Mouse (Mus musculus): Measurements from ENCODE around the gene Gm10282. TPM values are rescaled to one million over a fixed set of nuclear protein-coding genes. Genes with fewer than 3 reads are reported as not detected.

Gm10282 gene
- polyA plus RNA-seq (2012; rRNA removed) = 3.9 TPM in 2 replicates

GRCm38 (mm10) chr8:72305210-72305905, at the start of gene Gm10282:
Gene Gm10282 (minus strand): TSS chr8:72305260.
- Histone ChIP-seq H3K4me3 (replicated peaks; ENCODE audit: insufficient read depth, low read depth, low read length) (no peak within 1 kb of the TSS), H3K27ac (ENCODE audit: insufficient read depth, low read length) (no peak within 1 kb of the TSS), H3K27me3 (ENCODE audit: control insufficient read depth, insufficient read depth, low read length) (no peaks in the 10 kb centered on the region), H3K4me1 (ENCODE audit: control insufficient read depth, insufficient read depth, low read length) (no peaks in the 10 kb centered on the region)
- TF ChIP-seq POLR2A (IDR thresholded peaks at IDR 0.05; ENCODE audit: borderline replicate concordance, insufficient read depth, low read length) (no peak), CTCF (IDR thresholded peaks at IDR 0.05; ENCODE audit: borderline replicate concordance, insufficient read depth, low read depth, low read length) (no peak)
- WGBS = 75% methylated on average over 16 of the region's 16 CpGs
- no peak for DNase-seq

GRCm38 (mm10) chr8:72354272-72354671, 49.2 kb upstream of the Gm10282 start:
- no peak for TF ChIP-seq POLR2A (IDR thresholded peaks at IDR 0.05; ENCODE audit: borderline replicate concordance, insufficient read depth, low read length)
- TF ChIP-seq CTCF (IDR thresholded peaks at IDR 0.05; ENCODE audit: borderline replicate concordance, insufficient read depth, low read depth, low read length) = no peak
- WGBS = 84% methylated on average over 11 of the region's 11 CpGs
- DNase-seq = no peak
- Histone ChIP-seq H3K4me1 (ENCODE audit: control insufficient read depth, insufficient read depth, low read length) (no peaks in the 10 kb centered on the region), H3K27me3 (ENCODE audit: control insufficient read depth, insufficient read depth, low read length) (no peaks in the 10 kb centered on the region), H3K27ac (ENCODE audit: insufficient read depth, low read length) (no peak overlapping the region), H3K4me3 (replicated peaks; ENCODE audit: insufficient read depth, low read depth, low read length) (no peak overlapping the region)

- TF ChIP-seq POLR2A (IDR thresholded peaks at IDR 0.05; ENCODE audit: borderline replicate concordance, insufficient read depth, low read length) = no peak
- TF ChIP-seq CTCF (IDR thresholded peaks at IDR 0.05; ENCODE audit: borderline replicate concordance, insufficient read depth, low read depth, low read length) = no peak
- 87% methylated on average over 7 of the region's 7 CpGs for WGBS
These were observed 48.6 kb upstream of the Gm10282 start for GRCm38 (mm10) chr8:72353700-72354045.

GRCm38 (mm10) chr8:72352951-72353699, 48.1 kb upstream of the Gm10282 start:
- no peak for DNase-seq
- Histone ChIP-seq H3K4me3 (replicated peaks; ENCODE audit: insufficient read depth, low read depth, low read length) (no peak overlapping the region), H3K4me1 (ENCODE audit: control insufficient read depth, insufficient read depth, low read length) (no peaks in the 10 kb centered on the region), H3K27me3 (ENCODE audit: control insufficient read depth, insufficient read depth, low read length) (no peaks in the 10 kb centered on the region), H3K27ac (ENCODE audit: insufficient read depth, low read length) (no peak overlapping the region)
- WGBS = 71% methylated on average over 8 of the region's 8 CpGs
- no peak for TF ChIP-seq POLR2A (IDR thresholded peaks at IDR 0.05; ENCODE audit: borderline replicate concordance, insufficient read depth, low read length)

More at GRCm38 (mm10) chr8:72353700-72354045, 48.6 kb upstream of the Gm10282 start:
- H3K27me3 ChIP-seq (ENCODE audit: control insufficient read depth, insufficient read depth, low read length) = no peaks in the 10 kb centered on the region
- DNase-seq = no peak
- H3K4me3 ChIP-seq (replicated peaks; ENCODE audit: insufficient read depth, low read depth, low read length) = no peak overlapping the region
- H3K27ac ChIP-seq (ENCODE audit: insufficient read depth, low read length) = no peak overlapping the region
- no peaks in the 10 kb centered on the region for H3K4me1 ChIP-seq (ENCODE audit: control insufficient read depth, insufficient read depth, low read length)

- 88% methylated on average over 7 of the region's 7 CpGs for WGBS
- H3K4me1 ChIP-seq (ENCODE audit: control insufficient read depth, insufficient read depth, low read length) = no peaks in the 10 kb centered on the region
- no peak overlapping the region for H3K4me3 ChIP-seq (replicated peaks; ENCODE audit: insufficient read depth, low read depth, low read length)
- DNase-seq = no peak
- TF ChIP-seq POLR2A (IDR thresholded peaks at IDR 0.05; ENCODE audit: borderline replicate concordance, insufficient read depth, low read length) = no peak
- no peak for TF ChIP-seq CTCF (IDR thresholded peaks at IDR 0.05; ENCODE audit: borderline replicate concordance, insufficient read depth, low read depth, low read length)
- H3K27ac ChIP-seq (ENCODE audit: insufficient read depth, low read length) = no peak overlapping the region
- no peaks in the 10 kb centered on the region for H3K27me3 ChIP-seq (ENCODE audit: control insufficient read depth, insufficient read depth, low read length)
These were observed 46.4 kb upstream of the Gm10282 start for GRCm38 (mm10) chr8:72351405-72352005.

- H3K27ac ChIP-seq (ENCODE audit: insufficient read depth, low read length) = no peak overlapping the region
- 94% methylated on average over 8 of the region's 8 CpGs for WGBS
- no peaks in the 10 kb centered on the region for H3K4me1 ChIP-seq (ENCODE audit: control insufficient read depth, insufficient read depth, low read length)
- TF ChIP-seq POLR2A (IDR thresholded peaks at IDR 0.05; ENCODE audit: borderline replicate concordance, insufficient read depth, low read length) = no peak
- no peak for TF ChIP-seq CTCF (IDR thresholded peaks at IDR 0.05; ENCODE audit: borderline replicate concordance, insufficient read depth, low read depth, low read length)
- DNase-seq = no peak
- H3K4me3 ChIP-seq (replicated peaks; ENCODE audit: insufficient read depth, low read depth, low read length) = no peak overlapping the region
- no peaks in the 10 kb centered on the region for H3K27me3 ChIP-seq (ENCODE audit: control insufficient read depth, insufficient read depth, low read length)
These were observed 45.7 kb upstream of the Gm10282 start for GRCm38 (mm10) chr8:72350727-72351126.

- DNase-seq = no peak
- WGBS = 87% methylated on average over 9 of the region's 9 CpGs
- Histone ChIP-seq H3K27me3 (ENCODE audit: control insufficient read depth, insufficient read depth, low read length) (no peaks in the 10 kb centered on the region), H3K4me1 (ENCODE audit: control insufficient read depth, insufficient read depth, low read length) (no peaks in the 10 kb centered on the region), H3K27ac (ENCODE audit: insufficient read depth, low read length) (no peak overlapping the region), H3K4me3 (replicated peaks; ENCODE audit: insufficient read depth, low read depth, low read length) (no peak overlapping the region)
- TF ChIP-seq CTCF (IDR thresholded peaks at IDR 0.05; ENCODE audit: borderline replicate concordance, insufficient read depth, low read depth, low read length) (no peak), POLR2A (IDR thresholded peaks at IDR 0.05; ENCODE audit: borderline replicate concordance, insufficient read depth, low read length) (no peak)
These were observed 44.8 kb upstream of the Gm10282 start for GRCm38 (mm10) chr8:72349838-72350237.

Measured in cerebellum, adult 2 months (tissue).